Mouse (Mus musculus): ENCODE measurements around the gene Gng4.

The Gng4 gene

DNA sequence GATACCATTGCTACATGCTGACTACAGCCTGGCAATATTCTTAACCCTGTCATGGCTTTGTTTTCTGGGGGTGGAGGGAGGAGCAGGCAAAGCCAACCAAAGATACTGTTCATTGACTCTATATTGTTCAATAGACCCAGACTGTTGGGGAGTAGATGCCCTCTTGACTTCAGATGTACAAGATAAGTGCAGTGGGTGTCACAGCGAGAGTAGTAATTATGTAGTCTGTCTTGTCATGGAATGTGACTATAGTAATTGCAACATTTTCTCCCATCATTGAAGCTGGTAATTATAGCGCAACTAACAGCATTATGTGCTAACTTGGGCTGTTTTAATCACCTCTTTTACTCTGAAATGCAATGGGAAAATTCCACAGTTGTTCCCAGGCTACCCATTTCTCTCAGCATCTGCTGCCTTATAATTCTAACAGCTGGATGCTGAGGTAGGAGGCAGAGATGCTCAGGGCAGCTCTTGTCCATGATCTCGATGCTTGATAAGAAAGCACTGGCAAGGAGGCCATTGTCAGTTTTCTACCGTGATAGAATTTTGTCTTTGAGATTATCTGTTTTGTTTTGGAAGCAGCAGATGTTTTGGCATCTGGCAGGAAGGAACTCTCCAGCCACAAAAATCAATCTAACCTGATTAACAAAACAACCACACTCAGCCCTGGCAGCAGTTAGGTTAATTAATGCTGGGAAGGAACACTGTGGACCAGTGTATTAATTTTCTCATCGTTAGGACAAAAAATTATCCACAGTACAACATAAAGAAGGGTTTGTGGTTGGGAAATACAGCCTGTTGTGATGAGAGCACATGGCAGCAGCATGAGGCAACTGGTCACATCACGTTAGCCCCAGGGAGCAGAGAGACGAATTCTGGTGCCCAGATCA, 36.6 kb downstream of the Gng4 start:
- DNase-seq, result no peak

GRCm38 (mm10) chr13:13824946-13825345, 41.1 kb downstream of the Gng4 start:
- no peak for DNase-seq

DNA sequence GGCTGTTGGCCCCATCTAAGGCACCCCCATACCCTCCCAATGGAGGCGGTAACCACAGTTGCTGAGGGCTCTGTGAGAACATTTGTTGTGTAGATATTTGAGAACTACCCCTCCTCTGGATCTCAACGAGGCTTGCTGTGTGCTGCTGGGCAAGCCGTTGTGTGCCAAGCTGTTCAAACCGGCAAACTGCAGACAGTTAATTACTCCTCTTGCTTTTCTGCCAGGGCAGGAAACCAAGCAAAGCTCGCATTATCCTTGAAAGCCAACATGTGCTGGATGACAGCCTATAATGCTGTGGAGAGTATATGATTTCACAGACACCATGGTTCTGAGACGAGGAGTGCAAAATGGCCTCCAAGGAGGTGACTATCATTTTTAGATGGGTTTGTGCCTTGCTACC, 42.7 kb downstream of the Gng4 start:
- no peak for DNase-seq

- DNase-seq, result no peak
Measured at GRCm38 (mm10) chr13:13828125-13828524, 44.3 kb downstream of the Gng4 start.

GRCm38 (mm10) chr13:13830469-13831074, 46.7 kb downstream of the Gng4 start:
- no peak for DNase-seq

- peak; percentile 12 for DNase-seq
Measured at GRCm38 (mm10) chr13:13835180-13835579, 51.3 kb downstream of the Gng4 start.

DNA sequence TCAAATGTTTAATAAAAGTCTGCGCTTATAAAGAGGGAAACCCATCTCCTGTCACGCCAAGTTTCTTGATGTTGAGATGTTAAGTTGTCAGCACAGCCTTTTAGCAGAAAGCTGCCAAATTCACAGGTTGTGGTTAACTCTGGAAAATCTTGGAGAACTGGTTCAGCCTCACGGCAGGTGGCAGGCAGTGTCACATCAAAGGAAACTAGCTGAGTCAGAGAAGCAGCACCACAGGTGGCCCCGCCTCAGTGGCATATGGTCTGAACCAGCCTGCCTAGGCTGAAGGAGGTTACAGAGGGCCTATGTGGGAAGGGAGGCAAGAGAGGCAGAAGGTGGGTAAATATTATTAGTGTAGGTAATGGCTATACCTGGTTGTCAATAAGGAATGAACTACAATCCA, 61.2 kb downstream of the Gng4 start:
- no peak for DNase-seq

DNA sequence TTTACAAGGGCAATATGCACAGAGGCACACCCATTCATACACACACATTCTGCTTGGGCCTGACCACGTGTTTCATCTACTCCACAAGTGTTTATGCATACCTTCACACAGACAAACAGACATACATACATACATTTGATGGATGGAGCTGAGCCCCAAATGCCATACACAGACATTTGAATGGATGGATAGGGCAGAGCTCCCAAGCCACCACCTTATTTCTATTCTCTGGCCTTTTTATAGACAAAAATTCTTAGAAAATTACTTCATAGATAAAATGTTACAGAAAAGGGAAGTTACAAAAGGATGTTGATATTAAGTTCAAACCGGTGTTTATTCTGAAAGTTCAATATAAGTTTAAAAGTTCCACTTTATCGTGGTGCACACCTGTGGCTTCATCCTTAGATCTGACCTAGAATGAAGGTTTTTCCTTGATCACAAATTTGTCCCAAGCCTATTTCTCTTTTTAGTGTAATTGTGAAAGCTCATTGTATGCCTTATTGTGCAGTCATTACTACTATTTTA, 63.3 kb downstream of the Gng4 start:
- no peak for DNase-seq

DNA sequence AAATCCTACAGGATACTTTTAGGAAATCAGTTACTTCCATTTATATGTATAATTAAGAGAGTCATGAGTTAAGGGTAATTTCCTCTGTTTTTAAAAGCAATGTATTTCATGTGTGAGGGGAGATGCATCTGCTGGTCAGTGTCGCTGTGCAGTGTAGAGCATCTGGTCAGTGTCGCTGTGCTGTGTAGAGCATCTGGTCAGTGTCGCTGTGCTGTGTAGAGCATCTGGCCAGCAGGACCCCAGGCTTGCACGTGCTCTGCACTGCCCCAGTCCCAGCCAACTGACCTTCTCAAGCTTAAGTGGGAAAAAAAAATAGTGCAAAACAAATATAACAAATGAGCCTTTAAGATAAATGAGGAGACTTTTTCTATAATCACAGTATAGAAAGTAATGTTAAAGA, 73.3 kb downstream of the Gng4 start:
- no peak for DNase-seq

- peak; percentile 5 for DNase-seq
Measured at GRCm38 (mm10) chr13:13862346-13862745, 78.5 kb downstream of the Gng4 start.

GRCm38 (mm10) chr13:13862941-13863340, 79.1 kb downstream of the Gng4 start:
- peak; percentile 31 for DNase-seq

GRCm38 (mm10) chr13:13866339-13866738, 82.5 kb downstream of the Gng4 start:
- DNase-seq, result no peak

DNA sequence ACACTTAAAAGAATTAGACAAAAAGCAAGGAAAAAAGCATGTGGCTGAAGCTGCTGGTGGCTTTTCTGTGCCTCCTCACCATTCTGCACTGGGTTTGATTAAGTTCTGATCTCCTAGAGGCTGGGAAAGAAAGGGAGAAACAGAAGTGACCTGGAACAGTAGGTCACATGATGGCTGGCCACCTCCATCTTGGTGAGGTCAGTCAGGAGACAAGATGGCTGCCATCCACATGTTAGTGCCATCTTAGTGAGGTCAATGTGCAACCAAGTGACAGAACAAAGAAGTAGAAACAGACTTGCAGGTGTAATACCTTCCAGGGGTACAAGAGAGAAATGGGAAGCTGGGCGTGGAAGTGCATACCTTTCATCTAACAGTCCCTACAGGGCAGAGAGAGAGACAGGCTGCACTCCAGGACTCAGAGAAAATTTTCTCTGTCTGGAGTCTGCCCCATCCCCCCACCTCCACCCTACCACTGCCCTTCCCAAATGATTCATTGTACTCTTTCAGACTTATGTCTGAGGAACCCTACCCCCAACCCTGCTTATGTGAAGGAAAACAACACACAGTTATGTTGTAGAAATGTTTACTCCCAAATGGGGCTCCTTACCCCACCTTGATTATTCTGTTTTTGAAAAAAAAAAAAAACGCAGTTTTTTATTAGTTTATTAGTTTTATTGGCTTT, 83.4 kb downstream of the Gng4 start:
- DNase-seq, result peak; percentile 17

- no peak for DNase-seq
Measured at GRCm38 (mm10) chr13:13867922-13868321, 84.1 kb downstream of the Gng4 start.

Data from kidney, adult 18-20 months (tissue).